Mouse (Mus musculus) monocyte, adult 5-6 weeks (primary cell): Measurements from ENCODE around the gene Higd1a. TPM values are rescaled to one million over a fixed set of nuclear protein-coding genes. Genes with fewer than 3 reads are reported as not detected.

Source experiments
- ATAC-seq: fragments of 153-309, 156-312 bp; replicated peaks from 2 replicates; pipeline ENCODE4 v1.8.0; 2017; ENCODE audit warnings: mild to moderate bottlenecking; ENCODE audit not compliant: low TSS enrichment, insufficient number of reproducible peaks, severe bottlenecking, poor library complexity, low FRiP score
- total RNA-seq: library from RNA; stranded (forward); fragments of 200-1000, 200-491, 200-594 nt; gene quantifications from 3 replicates; pipeline ENCODE4 v1.2.3, GENCODE M21; 2017

Gene Higd1a
- total RNA-seq, 1 experiment from 2014 or later: 35.7 TPM

DNA sequence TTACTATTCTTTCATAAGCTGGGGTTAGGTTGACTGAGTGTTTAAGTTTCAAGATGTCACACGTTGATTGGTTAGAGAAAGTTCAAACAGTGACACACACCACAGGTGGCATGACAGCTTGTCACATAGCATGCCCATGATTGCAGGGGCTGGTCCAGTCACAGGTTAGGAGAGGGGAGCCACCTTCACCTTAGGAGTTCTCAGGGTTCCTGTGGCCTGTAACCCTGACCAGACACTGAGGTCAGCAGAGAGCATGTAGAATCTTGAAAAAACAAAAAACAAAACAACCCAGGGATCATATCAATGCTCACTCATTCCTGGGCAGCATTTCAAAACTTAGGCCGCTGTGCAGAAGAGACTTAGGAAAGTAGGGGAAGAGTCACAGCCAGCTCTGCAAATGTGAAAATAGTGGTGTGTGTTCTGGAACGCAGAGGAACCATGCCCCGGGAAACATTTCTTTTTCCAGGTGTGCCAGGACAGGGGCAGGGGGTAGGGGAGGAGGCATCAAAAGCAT is 31.8 kb upstream of the Higd1a start:
- no peak for ATAC-seq

DNA sequence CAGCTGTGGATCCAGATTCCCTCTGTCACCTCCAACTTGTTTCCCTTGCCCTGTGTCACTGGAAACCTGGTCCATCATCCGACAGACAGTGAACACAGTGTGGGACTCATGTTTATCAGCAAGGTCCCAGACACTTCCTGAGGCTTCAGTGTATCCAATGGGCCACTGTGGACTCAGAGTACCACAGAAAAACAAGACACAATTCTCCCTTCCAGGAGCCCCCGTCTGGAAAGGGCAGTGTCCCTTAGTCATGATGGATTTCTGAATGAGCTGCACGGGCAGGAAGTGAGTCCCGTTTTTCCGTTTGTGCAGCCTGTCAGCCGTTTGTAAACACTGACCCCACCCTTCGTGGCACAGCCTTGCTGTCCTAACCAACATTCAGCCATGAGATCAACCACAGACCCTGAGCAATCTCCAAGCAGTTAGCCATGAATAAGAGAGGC is 23.9 kb upstream of the Higd1a start:
- no peak for ATAC-seq

GRCm38 (mm10) chr9:121881301-121881700 is 23.1 kb upstream of the Higd1a start:
- no peak for ATAC-seq

GRCm38 (mm10) chr9:121880840-121881239 is 22.7 kb upstream of the Higd1a start:
- ATAC-seq: peak; percentile 50; the same call in 1 of the 2 replicates

- ATAC-seq: no peak
Observed at GRCm38 (mm10) chr9:121877052-121877740, 19.0 kb upstream of the Higd1a start.

DNA sequence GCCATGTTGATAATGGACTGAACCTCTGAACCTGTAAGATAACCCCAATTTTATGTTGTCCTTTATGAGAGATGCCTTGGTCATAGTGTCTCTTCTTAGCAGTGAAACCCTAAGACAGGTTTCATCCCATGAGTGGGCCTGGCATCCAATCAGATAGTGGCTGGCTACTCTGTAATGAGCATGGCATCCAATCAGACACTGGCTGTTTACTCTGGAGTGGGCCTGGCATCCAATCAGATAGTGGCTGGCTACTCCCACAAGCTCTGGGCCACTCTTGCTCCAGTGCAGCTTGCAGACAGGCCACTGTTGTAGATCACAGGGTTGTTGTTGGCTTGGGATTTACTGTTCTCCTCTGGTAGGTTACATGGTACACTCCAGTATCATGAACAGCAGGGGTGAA is 15.4 kb upstream of the Higd1a start:
- no peak for ATAC-seq

DNA sequence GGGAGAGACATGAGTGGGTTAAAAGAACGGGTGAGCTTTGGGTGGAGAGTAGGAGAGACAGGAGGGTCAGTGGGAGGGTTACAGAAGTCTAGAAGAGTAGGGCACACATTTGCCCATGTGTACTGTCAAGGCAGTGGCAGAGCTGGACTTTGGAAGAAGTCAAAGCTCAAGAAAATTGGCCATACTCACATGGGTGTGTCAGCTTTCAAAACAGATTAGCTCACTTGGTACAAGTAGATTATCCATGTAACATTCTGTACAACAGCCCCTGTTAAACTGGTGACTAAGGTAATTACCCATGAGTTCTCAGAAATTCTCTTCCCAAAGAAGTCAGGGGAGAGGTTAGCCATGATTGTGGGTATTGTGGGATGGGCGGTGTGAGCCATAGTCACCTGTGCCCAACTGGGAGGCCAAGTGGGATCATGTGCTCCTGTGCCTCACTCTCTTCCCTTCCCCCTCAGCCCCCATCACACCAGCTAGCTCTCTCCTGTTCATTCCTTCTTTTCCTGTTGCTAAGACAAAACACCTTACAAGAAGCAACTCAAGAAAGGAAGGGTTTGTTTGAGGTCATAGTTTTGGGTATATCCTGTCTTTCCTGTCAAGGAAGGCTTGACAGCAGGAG is 14.0 kb upstream of the Higd1a start:
- ATAC-seq: no peak

- no peak for ATAC-seq
Observed at GRCm38 (mm10) chr9:121869973-121870515, 11.9 kb upstream of the Higd1a start.

- no peak for ATAC-seq
Observed at GRCm38 (mm10) chr9:121869432-121869831, 11.3 kb upstream of the Higd1a start.

- no peak for ATAC-seq
Observed at GRCm38 (mm10) chr9:121868236-121868635, 10.1 kb upstream of the Higd1a start.

- ATAC-seq: no peak
Observed at GRCm38 (mm10) chr9:121867632-121868031, 9.5 kb upstream of the Higd1a start.

DNA sequence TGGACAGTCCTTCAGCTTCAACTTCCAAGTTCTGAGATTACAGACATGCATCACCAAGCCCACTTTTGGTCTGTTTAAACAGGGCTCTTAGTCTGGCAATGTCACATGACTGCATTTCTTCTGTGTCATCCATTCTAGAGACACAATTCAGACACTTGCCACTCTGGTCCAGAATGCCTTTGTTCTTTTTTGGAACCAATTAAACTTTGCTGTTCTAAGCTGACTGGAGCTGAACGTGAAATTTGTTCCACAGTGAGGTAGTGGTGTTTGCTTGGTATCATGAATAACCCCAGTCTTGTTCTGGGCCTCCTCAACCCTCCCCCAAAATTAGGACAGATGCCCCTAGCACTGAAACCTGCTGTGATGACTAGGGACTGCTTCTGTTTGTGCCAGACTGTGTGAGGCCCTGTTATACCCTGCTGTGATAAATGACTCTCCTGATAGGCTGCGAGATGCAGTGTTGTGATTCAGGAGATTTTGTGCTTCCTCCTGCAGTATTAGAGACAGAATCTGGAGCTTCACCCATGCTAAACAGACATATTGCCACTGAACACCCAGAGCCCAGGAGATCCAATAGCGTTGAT is 7.4 kb upstream of the Higd1a start:
- no peak for ATAC-seq

GRCm38 (mm10) chr9:121864837-121865236 is 6.7 kb upstream of the Higd1a start:
- no peak for ATAC-seq

GRCm38 (mm10) chr9:121860921-121861320 is 2.8 kb upstream of the Higd1a start:
- ATAC-seq: no peak

GRCm38 (mm10) chr9:121859345-121859744 is 1.2 kb upstream of the Higd1a start:
- ATAC-seq: no peak

DNA sequence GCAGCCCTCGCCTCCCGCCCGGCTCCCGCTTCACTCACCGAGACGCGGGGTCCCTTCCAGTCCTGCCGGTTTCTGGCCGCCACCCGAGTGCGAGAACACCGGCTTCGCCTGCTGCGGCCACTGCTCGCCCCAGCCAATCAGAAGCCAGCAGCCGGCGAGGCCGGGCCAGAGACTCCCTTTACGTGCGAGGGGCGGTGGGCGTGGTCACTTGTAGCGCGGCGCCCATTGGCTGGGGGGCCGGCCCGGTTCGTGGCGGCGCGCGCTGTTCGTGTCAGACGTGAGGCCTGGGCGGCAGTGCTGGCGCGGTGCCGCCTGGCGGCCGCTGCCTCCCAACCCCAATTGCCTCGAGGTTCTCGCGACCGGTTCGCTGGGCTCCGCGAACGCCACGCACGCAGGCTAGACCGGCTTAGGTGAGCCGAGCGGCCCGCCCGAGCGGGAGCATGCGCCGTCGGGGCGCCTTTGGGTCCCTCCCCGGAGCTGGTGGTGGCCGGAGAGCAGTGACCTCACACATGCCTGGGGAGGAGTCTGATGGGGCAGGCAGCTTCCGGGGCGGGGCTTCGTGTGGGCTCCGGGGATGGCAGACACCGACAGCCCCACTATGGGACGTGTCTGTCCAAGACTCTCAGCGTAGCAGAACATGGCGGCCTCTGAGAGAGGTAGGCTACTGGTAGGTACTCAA is 549 bp downstream of the Higd1a start:
- ATAC-seq: peak; percentile 96

DNA sequence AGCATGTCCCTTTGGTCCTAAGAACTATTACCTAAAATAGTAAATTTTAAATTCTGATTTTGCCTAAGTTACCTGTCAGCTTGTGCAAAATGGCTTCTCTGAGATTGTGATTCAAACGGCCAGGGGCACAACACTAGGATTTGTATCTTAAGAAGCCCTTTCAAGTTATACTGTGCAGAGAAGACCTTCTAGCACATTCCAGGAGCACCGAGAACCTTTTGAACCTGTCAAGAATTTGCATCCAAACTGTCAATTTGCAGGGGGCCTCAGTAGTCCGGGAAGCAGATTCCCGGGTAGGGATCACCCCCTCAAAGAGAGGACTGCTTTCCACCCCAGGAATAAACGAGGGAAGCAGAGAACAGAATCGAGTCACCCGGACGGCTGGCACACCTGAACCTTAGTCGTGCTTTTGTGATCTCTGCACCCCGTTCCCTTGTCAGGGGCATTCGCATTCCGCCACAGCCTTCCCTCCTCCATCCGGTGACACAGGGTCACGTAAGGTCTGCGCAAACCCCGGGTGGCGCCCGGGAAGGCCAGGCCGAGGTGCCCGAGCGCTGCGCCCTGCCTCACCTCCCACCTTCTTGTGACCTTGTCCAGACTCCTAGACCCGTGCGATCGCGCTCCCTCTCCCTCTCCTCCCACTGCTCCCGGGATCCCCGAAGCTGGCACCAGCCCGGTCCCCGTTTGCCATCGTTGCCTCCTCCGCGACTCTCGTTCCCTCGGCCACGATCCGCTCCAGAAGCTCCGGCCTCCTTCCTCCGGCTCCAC is 1.3 kb downstream of the Higd1a start:
- ATAC-seq: peak; percentile 8; the same call in 1 of the 2 replicates

- ATAC-seq: no peak
Observed at GRCm38 (mm10) chr9:121854246-121854645, 3.9 kb downstream of the Higd1a start.
